Mouse (Mus musculus): ENCODE measurements at regions not wholly inside any gene's neighbourhood (a gene's known extent, or its start where the extent isn't known, plus 50 kb on each side); places are given as distances from the start of the nearest gene placed in this dataset.

GRCm38 (mm10) chr2:169311821-169312220 lies 275.7 kb downstream of the Gm11011 start:
- no peak overlapping the region for H3K4me2 ChIP-seq (ENCODE audit: low read depth)
- no peaks in the 10 kb centered on the region for H3K36me3 ChIP-seq (ENCODE audit: control insufficient read depth, insufficient read depth)
- H3ac ChIP-seq (ENCODE audit: control insufficient read depth, insufficient read length): no peak overlapping the region
- no peaks in the 10 kb centered on the region for H3K27me3 ChIP-seq (ENCODE audit: control insufficient read depth, insufficient read depth, insufficient read length)
- H3K79me2 ChIP-seq (ENCODE audit: control insufficient read depth, insufficient read depth): no peaks in the 10 kb centered on the region
- TF ChIP-seq SRF (IDR thresholded peaks at IDR 0.05; ENCODE audit: control insufficient read depth, insufficient read length, low read depth): no peak
- TF ChIP-seq MYOG (IDR thresholded peaks at IDR 0.05; ENCODE audit: control insufficient read depth in 1 of 3, insufficient read depth in 1 of 3, insufficient read length in 2 of 3, low read depth in 2 of 3): no peak
- TF ChIP-seq TCF3 (IDR thresholded peaks at IDR 0.05; ENCODE audit: insufficient read length, low read depth): no peak
- no peak for TF ChIP-seq CEBPB (IDR thresholded peaks at IDR 0.05; ENCODE audit: insufficient read depth, poor library complexity, severe bottlenecking)
- no peak for TF ChIP-seq REST (IDR thresholded peaks at IDR 0.05; ENCODE audit: insufficient read depth, insufficient read length)
- no peak for TF ChIP-seq MAX (IDR thresholded peaks at IDR 0.05; ENCODE audit: low read depth)
- no peak for TF ChIP-seq MYOD1 (IDR thresholded peaks at IDR 0.05; ENCODE audit: control insufficient read depth in 1 of 3, insufficient read length in 2 of 3, low read depth in 2 of 3)
- TF ChIP-seq POLR2AphosphoS2 (IDR thresholded peaks at IDR 0.05; ENCODE audit: insufficient read length, low read depth): no peak
- no peak for TF ChIP-seq TCF12 (IDR thresholded peaks at IDR 0.05; ENCODE audit: insufficient read depth, poor library complexity, severe bottlenecking)
- no peak for TF ChIP-seq POLR2A (IDR thresholded peaks at IDR 0.05; ENCODE audit: insufficient read length, low read depth)
- no peak for TF ChIP-seq USF1 (IDR thresholded peaks at IDR 0.05; ENCODE audit: low read depth)
- no peak for TF ChIP-seq E2F4 (IDR thresholded peaks at IDR 0.05; ENCODE audit: insufficient read depth)
- no peak overlapping the region for H3K4me3 ChIP-seq

GRCm38 (mm10) chr2:169311356-169311755 lies 276.2 kb downstream of the Gm11011 start:
- H3K4me3 ChIP-seq: no peak overlapping the region
- H3K4me2 ChIP-seq (ENCODE audit: low read depth): no peak overlapping the region
- H3K27me3 ChIP-seq (ENCODE audit: control insufficient read depth, insufficient read depth, insufficient read length): no peaks in the 10 kb centered on the region

DNA sequence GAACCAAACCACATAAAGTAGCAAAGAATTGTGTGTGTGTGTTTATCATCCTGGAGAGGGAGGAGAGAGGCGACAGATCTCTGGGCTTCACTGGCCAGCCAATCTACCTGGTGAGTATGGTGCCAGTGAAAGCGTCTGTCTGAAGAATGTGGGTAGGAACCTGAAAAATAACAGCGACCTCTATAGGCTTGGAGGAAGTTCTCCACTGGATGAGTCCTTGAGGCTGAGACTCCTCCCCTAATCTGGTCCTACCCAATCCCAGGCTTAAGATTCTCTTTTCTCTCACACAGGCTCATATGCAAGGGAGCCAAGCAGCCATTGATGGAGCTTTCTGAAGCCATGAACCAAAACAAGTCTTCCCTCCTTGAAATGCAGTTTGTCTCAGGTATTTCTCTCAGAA lies 283.2 kb downstream of the Gm11011 start:
- Histone ChIP-seq H3K4me2 (ENCODE audit: low read depth) (no peak overlapping the region), H3ac (ENCODE audit: control insufficient read depth, insufficient read length) (no peak overlapping the region), H3K79me2 (ENCODE audit: control insufficient read depth, insufficient read depth) (no peaks in the 10 kb centered on the region), H3K4me3 (no peak overlapping the region), H3K27me3 (ENCODE audit: control insufficient read depth, insufficient read depth, insufficient read length) (no peaks in the 10 kb centered on the region), H3K36me3 (ENCODE audit: control insufficient read depth, insufficient read depth) (no peaks in the 10 kb centered on the region)
- TF ChIP-seq POLR2A (IDR thresholded peaks at IDR 0.05; ENCODE audit: insufficient read length, low read depth) (no peak), USF1 (IDR thresholded peaks at IDR 0.05; ENCODE audit: low read depth) (no peak), MAX (IDR thresholded peaks at IDR 0.05; ENCODE audit: low read depth) (no peak), TCF3 (IDR thresholded peaks at IDR 0.05; ENCODE audit: insufficient read length, low read depth) (no peak), POLR2AphosphoS2 (IDR thresholded peaks at IDR 0.05; ENCODE audit: insufficient read length, low read depth) (no peak), MYOD1 (IDR thresholded peaks at IDR 0.05; ENCODE audit: control insufficient read depth in 1 of 3, insufficient read length in 2 of 3, low read depth in 2 of 3) (no peak), REST (IDR thresholded peaks at IDR 0.05; ENCODE audit: insufficient read depth, insufficient read length) (no peak)

More at GRCm38 (mm10) chr2:169311356-169311755, 276.2 kb downstream of the Gm11011 start:
- H3K79me2 ChIP-seq (ENCODE audit: control insufficient read depth, insufficient read depth): no peaks in the 10 kb centered on the region
- TF ChIP-seq SRF (IDR thresholded peaks at IDR 0.05; ENCODE audit: control insufficient read depth, insufficient read length, low read depth): no peak
- no peak for TF ChIP-seq POLR2AphosphoS2 (IDR thresholded peaks at IDR 0.05; ENCODE audit: insufficient read length, low read depth)
- no peak for TF ChIP-seq REST (IDR thresholded peaks at IDR 0.05; ENCODE audit: insufficient read depth, insufficient read length)
- no peak for TF ChIP-seq USF1 (IDR thresholded peaks at IDR 0.05; ENCODE audit: low read depth)
- TF ChIP-seq MYOG (IDR thresholded peaks at IDR 0.05; ENCODE audit: control insufficient read depth in 1 of 3, insufficient read depth in 1 of 3, insufficient read length in 2 of 3, low read depth in 2 of 3): no peak
- no peak for TF ChIP-seq POLR2A (IDR thresholded peaks at IDR 0.05; ENCODE audit: insufficient read length, low read depth)
- TF ChIP-seq MYOD1 (IDR thresholded peaks at IDR 0.05; ENCODE audit: control insufficient read depth in 1 of 3, insufficient read length in 2 of 3, low read depth in 2 of 3): no peak
- TF ChIP-seq TCF3 (IDR thresholded peaks at IDR 0.05; ENCODE audit: insufficient read length, low read depth): no peak
- TF ChIP-seq MAX (IDR thresholded peaks at IDR 0.05; ENCODE audit: low read depth): no peak
- no peak for TF ChIP-seq TCF12 (IDR thresholded peaks at IDR 0.05; ENCODE audit: insufficient read depth, poor library complexity, severe bottlenecking)
- TF ChIP-seq E2F4 (IDR thresholded peaks at IDR 0.05; ENCODE audit: insufficient read depth): no peak
- TF ChIP-seq CEBPB (IDR thresholded peaks at IDR 0.05; ENCODE audit: insufficient read depth, poor library complexity, severe bottlenecking): no peak
- H3K36me3 ChIP-seq (ENCODE audit: control insufficient read depth, insufficient read depth): no peaks in the 10 kb centered on the region
- H3ac ChIP-seq (ENCODE audit: control insufficient read depth, insufficient read length): no peak overlapping the region

GRCm38 (mm10) chr2:169300966-169301365 lies 286.6 kb downstream of the Gm11011 start:
- no peaks in the 10 kb centered on the region for H3K36me3 ChIP-seq (ENCODE audit: control insufficient read depth, insufficient read depth)
- H3ac ChIP-seq (ENCODE audit: control insufficient read depth, insufficient read length): no peak overlapping the region
- H3K79me2 ChIP-seq (ENCODE audit: control insufficient read depth, insufficient read depth): no peaks in the 10 kb centered on the region
- no peak overlapping the region for H3K4me2 ChIP-seq (ENCODE audit: low read depth)
- TF ChIP-seq MYOD1 (IDR thresholded peaks at IDR 0.05; ENCODE audit: control insufficient read depth in 1 of 3, insufficient read length in 2 of 3, low read depth in 2 of 3) (no peak), POLR2AphosphoS2 (IDR thresholded peaks at IDR 0.05; ENCODE audit: insufficient read length, low read depth) (no peak), TCF12 (IDR thresholded peaks at IDR 0.05; ENCODE audit: insufficient read depth, poor library complexity, severe bottlenecking) (no peak), POLR2A (IDR thresholded peaks at IDR 0.05; ENCODE audit: insufficient read length, low read depth) (no peak)
- H3K27me3 ChIP-seq (ENCODE audit: control insufficient read depth, insufficient read depth, insufficient read length): no peaks in the 10 kb centered on the region
- H3K4me3 ChIP-seq: no peak overlapping the region

DNA sequence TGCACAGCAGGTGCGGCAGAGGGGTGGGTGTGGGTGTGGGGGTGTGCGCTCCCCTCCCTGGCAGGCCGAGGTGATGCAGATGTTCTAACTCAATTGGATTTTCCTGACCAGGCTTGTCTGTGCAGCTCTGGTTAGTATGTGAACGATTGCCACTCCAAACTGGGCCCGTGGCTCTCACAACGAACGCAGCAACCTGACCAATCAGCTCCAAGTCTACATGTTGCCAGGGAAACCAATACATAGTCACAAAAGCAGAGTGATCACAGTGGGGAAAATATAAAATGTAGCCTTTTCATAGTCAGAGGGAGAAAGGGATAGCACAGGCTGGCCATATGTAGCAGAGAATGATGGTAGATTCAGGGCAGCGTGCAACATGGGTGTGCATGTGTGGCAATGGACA lies 287.1 kb downstream of the Gm11011 start:
- H3K36me3 ChIP-seq (ENCODE audit: control insufficient read depth, insufficient read depth): no peaks in the 10 kb centered on the region
- H3K4me3 ChIP-seq: no peak overlapping the region
- H3K4me2 ChIP-seq (ENCODE audit: low read depth): no peak overlapping the region
- H3K79me2 ChIP-seq (ENCODE audit: control insufficient read depth, insufficient read depth): no peaks in the 10 kb centered on the region
- no peak for TF ChIP-seq REST (IDR thresholded peaks at IDR 0.05; ENCODE audit: insufficient read depth, insufficient read length)
- no peak overlapping the region for H3ac ChIP-seq (ENCODE audit: control insufficient read depth, insufficient read length)
- no peaks in the 10 kb centered on the region for H3K27me3 ChIP-seq (ENCODE audit: control insufficient read depth, insufficient read depth, insufficient read length)

Data from myocyte (in vitro differentiated cells).